Mouse (Mus musculus) lung, postnatal 25 days (tissue): ENCODE measurements around the gene Tcp10c.
"Not testable (repeated sequence)": the region's sequence is repeated elsewhere in the genome, so short reads cannot be mapped to it uniquely, and the experiment has no call there.

Experiments
- DNase-seq: peaks from one replicate; pipeline ENCODE4 v3.0.0; 2022; ENCODE audit warnings: low spot score

The Tcp10c gene

DNA sequence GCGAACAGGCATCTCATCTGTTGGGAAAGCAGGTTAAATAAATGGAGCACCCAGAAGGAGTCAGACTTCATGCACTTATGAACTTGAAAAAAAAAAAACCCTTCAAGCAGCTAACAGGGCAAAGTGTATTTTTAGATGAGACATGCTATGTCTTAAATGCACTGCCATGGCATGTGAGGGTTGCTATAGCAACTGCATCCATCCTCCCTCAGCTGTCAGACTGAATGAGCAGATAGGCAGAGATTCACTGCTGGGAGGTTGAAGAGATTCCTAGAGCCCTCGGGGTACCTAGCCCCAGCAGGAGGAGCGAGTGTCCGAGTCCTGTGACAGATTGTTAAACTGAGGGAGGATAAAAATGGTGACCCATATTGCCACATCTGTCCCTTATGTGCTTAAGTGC lies 36.6 kb downstream of the Tcp10c start:
- DNase-seq = not testable (repeated sequence)

DNA sequence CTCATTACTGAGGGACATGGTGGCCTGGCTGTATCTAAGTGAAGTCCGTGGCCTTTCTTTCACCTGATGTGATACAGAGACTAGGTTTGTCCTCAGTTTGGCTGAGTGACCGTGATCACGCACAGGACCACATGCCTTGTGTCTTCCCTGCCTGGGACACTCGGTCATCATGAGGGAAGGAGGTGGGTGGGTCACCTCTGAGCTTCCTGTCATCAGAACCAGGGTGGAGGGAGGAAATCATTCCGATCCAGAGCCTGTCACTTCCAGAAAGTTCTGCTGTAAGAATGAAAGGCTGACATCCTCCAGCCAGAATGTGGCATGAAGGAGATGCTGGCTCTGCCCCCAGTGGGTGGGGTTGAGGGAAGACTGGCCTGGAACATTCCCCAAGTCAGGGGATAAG lies 45.6 kb downstream of the Tcp10c start:
- not testable (repeated sequence) for DNase-seq

DNA sequence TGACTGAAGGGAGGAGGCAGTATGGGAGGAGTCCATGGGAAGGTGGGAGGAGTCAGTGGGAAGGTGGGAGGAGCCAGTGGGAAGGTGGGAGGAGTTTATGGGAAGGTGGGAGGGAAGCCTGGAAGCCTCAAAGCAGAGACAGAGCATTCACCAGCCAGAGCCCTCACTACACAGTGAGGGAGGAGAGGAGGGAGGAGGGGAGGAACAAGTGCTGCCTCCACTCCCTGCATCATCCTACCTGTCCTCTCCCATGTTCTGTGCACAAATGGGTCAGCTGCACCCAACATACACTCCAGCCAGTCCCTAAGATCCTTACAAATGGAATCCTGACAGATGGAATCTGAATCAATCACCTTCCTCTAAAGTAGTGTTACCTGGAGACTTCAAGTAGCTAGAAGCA lies 47.7 kb downstream of the Tcp10c start:
- not testable (repeated sequence) for DNase-seq

DNA sequence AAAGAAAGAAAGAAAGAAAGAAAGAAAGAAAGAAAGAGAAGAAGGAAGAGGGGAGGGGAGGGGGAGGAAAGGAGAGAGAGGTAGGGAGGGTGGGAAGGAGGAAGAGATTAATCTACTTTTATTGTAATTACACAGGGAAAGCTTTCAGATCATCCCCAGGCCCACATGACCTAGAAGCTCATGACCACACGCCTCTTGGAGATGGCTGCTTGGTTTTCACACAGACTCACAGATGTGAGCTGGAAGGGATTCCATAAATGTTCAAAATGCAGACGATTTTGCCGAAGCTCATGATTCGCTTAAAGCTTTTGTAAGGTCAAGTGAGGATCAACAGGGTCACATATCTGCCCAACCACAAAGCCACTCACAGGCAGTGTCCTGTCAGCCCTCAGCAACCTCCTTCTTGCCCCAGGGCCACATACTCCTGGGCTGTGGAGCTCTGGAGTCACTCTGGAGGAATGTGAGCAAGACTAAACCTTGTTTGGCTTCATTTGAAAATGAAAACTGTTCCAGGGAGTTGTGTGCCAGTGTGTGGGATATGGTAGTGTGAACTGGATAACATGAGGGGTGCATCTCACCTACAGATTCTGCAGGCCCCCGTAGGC lies 49.3 kb downstream of the Tcp10c start:
- DNase-seq = not testable (repeated sequence)

DNA sequence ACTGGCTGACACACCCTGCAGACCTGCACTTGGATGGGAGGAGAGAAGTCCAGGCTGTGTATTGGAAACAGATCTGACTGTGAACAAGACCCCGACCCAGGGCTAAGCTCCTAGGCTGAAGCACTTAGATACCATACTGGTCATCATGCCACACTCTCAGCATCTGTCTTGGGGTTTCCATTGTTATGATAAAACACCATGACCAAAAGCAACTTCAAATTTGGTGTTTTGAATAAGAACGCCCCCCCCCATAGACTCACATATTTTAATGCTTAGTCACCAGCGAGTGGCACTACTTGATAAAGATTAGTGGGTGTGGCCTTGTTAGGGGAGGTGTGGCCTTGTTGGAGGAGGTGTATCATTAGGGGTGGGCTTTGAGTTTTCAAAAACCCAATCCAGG lies 51.7 kb downstream of the Tcp10c start:
- not testable (repeated sequence) for DNase-seq

DNA sequence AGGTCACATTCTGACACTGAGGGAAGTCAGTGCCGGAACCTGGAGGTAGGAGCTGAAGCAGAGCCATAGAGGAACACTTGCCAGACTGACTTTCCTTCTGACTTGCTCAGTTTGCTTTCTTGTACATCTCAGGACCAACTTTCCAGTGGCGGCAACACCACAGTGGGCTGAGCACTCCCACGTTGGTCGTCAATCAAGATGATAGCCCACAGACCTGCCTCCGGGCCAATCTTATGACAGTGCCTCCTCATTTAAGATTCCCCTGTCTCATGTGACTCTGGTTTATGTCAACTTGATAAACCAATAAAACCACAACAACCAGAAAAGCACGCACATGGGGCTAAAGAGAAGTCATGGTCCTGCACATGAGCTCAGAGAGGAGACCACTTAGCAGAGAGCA lies 52.3 kb downstream of the Tcp10c start:
- DNase-seq = not testable (repeated sequence)

DNA sequence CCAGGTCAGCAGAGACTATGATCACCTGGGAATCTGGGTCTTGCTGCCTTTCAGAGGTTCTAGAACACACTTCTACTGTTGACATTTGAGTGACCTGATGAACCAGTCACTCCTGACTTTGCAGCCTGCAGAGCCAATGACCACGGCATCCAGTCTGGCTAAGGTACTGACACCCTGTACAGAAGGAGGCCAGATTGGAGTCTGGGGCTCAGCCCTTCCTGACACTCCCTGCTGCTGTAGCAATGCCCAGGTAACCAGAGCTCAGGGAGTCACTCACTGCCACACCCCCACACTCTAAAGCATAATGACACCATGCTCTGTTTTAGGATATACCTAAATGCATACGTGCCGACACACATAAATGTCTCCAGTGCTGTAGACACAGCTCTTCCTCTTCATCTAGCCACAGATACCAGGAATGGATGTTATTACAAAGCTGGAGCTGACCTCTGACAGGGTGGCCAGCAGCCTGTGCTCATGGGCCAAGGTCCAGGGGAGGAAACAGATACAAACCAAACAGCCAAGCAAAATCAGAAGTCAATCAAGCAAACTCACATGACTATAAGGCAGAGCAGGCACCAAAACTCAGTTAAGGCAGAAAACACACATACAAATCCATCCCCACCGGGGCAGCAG lies 53.4 kb downstream of the Tcp10c start:
- DNase-seq = not testable (repeated sequence)

DNA sequence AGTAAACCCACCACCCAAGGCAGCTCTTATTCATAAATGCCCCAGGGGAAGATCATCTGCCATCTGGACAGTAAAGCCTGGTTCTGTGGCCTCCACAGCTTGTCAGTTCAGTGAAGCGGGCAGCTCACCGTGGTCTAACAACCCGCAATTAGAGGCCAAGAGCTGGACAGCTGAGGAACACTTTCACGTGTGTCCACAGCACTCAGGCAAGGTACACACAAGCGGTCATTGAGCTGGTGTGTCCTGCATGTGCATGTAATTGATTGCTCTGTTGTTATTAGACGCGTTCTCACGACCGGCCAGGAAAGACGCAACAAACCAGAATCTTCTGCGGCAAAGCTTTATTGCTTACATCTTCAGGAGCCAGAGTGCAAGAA lies 53.9 kb downstream of the Tcp10c start:
- DNase-seq = not testable (repeated sequence)

DNA sequence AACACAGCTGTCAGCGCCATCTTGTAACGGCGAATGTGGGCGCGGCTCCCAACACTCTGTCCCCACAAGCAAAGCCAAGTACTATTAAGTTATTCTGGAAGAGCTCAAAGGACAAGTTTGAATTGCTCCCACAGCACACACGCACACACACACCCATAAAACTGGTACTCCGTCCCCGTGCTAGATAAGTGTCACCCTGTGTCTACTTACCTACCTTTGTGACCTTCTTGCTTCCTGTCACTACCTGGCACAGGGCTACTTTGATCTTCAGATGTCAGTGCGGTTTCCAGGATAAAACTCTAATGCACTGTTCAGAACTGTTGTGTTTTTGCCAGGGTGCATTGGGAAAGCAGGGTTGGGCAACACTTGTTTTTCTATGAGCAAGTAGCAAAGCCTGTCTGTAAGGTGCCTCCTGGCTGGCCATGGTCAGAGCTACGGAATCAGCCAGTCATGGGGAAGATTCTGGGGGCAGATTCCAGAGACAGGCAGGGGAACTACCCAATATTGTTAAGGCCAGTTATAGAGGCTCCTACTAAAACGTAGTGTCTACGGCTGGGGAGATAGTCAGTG lies 66.7 kb downstream of the Tcp10c start:
- not testable (repeated sequence) for DNase-seq

DNA sequence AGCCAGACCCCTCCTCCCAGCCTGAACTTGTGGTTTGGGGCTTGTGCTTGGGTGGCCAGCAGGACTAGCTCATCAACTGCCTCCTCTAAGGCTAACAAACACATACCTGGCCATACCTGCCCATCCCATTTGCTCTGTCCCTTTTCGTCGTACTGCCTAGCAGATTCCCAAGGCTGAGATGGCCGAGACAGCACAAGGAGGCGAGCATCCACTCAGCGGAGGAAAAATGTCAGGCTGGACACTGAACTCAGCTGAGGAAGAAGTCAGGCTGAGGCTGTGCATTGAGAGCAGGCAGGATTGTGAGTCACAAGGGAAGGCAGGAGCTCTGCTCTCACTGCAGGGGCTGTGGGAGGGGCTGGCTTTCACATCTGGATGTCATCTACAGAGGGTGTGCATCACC lies 68.3 kb downstream of the Tcp10c start:
- DNase-seq = not testable (repeated sequence)

DNA sequence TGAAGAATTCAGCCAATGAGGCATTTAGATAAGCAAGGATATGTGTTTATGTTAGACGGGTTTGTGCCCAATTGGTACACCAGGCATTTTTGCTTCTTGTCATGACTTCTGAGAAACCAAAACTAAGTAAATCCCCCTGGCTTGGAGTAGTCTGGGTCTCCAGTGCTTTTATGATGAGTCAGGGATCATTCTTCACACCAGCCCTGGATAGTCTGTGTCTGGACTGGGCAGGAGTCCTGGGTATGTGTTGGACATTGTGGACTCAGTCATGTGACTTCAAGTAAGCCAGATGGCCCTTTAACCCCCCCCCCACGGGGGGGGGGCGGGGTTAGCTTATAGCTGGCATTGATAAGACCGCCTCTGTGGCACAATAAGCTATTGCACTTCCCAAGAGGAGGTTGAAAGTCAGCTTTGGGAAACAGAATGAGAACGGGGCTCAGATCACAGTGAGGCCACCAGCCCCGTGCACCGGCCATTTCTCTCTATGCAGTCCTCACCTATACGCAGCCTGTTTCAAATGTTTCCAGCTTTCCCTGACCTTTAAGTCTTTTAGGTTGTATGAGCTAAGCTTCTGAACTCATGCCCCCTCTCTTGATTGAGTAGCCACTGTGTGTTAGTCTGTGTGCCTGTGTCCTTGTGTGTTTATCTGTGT lies 69.1 kb downstream of the Tcp10c start:
- DNase-seq = not testable (repeated sequence)

DNA sequence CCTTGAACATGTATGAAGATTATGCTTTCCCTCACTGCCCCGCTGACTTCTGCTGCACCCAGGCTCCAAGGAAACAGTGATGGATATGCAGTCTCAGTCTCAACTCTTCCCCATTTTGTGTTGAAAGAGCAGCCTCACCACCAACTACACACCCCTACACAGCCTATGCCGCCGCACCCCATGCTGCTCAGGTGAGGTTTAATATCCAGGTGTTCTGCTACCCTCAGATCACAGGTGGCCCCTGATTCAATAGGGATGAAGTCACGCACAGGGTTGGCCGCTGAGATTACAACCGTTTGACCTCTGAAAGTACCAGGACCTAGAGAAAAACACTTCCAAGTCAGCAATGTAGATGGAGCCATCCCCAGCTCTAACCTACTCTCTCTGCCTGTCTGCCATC lies 69.9 kb downstream of the Tcp10c start:
- DNase-seq = not testable (repeated sequence)

DNA sequence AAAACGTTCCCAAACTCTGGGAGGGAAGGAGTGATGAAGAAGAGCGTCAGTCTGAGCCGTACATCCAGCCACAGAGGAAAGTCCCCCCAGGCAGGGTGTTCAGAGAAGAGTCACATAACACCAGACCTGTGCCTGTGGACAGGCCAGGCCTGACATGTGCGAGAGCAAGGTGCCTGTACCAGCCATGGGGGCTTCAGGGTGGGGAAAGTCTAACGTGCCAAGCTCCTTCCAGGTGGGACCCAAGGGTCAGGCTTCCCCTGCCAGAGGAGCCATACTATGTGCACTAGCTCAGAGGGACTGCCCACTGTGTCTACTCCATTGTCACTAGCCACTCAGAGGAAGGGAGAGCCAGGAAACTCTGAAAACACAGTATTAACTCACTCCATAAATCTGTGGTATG lies 71.3 kb downstream of the Tcp10c start:
- DNase-seq = not testable (repeated sequence)

DNA sequence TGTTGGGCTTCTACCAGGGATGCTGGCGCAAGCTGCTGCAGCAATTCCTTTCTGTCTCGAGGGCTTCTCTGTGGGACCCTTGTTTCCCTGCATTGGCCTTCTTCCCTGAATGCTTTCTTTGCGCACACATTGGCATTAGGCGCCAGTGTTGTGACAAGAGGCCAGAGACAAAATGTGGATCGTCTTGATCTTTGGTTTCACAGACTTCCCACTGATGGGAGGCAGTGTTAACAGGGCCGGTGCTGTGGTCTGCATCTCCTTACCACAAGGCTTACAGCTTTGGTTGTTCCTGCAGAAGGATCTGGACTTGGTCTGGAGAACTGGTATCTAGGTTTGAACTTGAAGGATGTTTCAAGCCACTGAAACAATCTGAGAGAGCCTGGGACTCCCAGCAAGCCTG lies 72.1 kb downstream of the Tcp10c start:
- DNase-seq = not testable (repeated sequence)
